Comparison of ENCODE assay signal across 17 mouse cellular contexts in the genomic region with DNA sequence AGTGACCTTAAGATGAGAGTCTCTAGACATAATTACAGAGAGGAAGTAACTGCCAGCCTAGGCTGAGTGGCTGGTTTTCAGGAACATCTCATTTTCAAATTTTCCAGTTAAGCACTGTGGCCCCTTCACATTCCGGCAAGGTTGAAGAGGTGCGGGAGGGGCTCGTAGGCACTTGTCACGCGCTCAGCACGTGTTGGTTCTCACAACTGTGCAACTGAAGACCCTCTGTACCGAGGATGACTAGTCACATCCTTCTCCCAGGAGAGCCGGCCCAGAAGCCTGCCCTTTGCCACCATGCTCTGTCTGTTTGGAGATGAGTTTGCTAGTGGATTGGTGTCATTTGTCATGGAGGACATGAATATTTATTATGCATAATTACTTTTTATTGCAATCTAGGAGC.
"Had no signal": no experiment of that assay in that cellular context is flagged by ENCODE, and none has a peak within 500 bp of the region (broad histone marks: within the 10 kb centered on the region; RNA-seq: fewer than 3 reads in every experiment).

No protein-coding gene starts in this region.

- H3K4me1 ChIP-seq: midbrain, embryonic 12.5 days; neural tube, embryonic 13.5 days; neural tube, embryonic 15.5 days; stomach, embryonic 15.5 days had no signal

- DNase-seq: lung, adult 2 months; lung, postnatal 10 days; lung, postnatal 4 days; midbrain, embryonic 14.5 days; retina, postnatal 1 day; right cerebral cortex, postnatal 14 days; thymus, adult 18-20 months; thymus, postnatal 14 days; thymus, postnatal 36 days had no signal

- H3K9ac ChIP-seq: liver, embryonic 14.5 days; midbrain, embryonic 12.5 days; neural tube, embryonic 13.5 days; neural tube, embryonic 15.5 days; stomach, embryonic 15.5 days had no signal

- H3K4me2 ChIP-seq: midbrain, embryonic 12.5 days; neural tube, embryonic 13.5 days; neural tube, embryonic 15.5 days; stomach, embryonic 15.5 days had no signal

- ATAC-seq: midbrain, embryonic 16.5 days had no signal

- H3K27ac ChIP-seq: liver, embryonic 14.5 days; midbrain, embryonic 10.5 days; midbrain, embryonic 12.5 days; neural tube, embryonic 13.5 days; neural tube, embryonic 15.5 days; stomach, embryonic 15.5 days had no signal

- H3K4me3 ChIP-seq: midbrain, embryonic 10.5 days; midbrain, embryonic 12.5 days; myocyte; neural tube, embryonic 13.5 days; neural tube, embryonic 15.5 days; stomach, embryonic 15.5 days had no signal

- H3K9me3 ChIP-seq: midbrain, embryonic 10.5 days; midbrain, embryonic 12.5 days; neural tube, embryonic 13.5 days; neural tube, embryonic 15.5 days; stomach, embryonic 15.5 days had no signal

- H3K36me3 ChIP-seq: midbrain, embryonic 10.5 days; midbrain, embryonic 12.5 days; neural tube, embryonic 13.5 days; neural tube, embryonic 15.5 days; stomach, embryonic 15.5 days had no signal

- H3K27me3 ChIP-seq: midbrain, embryonic 12.5 days; neural tube, embryonic 13.5 days; neural tube, embryonic 15.5 days; stomach, embryonic 15.5 days had no signal
